Mouse (Mus musculus) MEL-GATA-1-ER (cell line): ENCODE data around the gene Slc2a10.

Source experiments
- DNase-seq: peaks from one replicate; pipeline ENCODE4 v3.0.0-alpha.2; 2012; ENCODE audit warnings: low read depth; ENCODE audit errors: extremely low read depth

The Slc2a10 gene

DNA sequence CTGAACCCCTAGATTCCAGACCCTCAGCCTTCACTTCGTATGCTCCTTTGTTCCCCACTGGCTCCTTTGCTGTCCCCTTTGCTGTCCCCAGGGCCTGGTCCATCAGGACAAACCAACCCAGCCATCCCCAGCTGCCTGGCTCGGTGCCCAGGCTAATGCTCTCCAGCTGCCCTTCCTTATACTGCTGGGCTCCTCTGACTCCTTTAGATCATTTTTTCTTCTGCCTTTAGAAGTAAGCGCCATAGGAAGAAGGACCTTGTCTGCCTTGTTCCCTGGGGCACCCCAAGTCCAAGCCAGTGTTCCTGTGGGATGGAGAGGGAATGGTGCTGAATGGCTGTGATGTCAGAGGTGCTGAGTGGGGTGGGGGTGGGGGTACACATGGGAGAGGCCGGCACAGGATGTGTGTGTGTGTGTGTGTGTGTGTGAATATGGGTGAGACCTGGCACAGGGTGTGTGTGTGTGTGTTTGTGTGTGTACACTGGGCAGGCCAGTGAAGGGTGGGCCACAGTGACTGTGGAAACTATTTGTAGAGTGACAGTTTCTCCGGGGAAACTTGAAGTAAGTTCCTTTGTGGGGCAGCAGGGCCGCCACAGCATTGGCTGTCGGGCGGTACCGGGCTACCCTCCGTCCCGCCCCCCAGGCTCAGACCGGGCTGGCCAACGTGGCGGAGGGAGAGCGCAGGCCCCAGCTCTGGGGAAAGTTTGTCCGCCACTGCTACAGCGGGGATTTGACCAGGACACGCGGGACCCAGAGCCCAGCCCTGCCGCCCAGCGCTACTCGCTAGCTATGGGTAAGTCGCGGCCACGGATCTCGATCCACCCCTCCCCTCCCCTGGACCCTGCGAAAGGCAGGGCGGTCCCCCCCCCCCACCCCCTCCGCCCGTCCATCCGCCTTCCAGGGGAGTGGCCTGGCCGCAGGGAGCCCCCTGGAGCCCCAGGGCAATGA, at the start of gene Slc2a10:
Gene Slc2a10, plus strand, starts transcription at position 529 of the 945 bp plus-strand sequence.
- no peak for DNase-seq

DNA sequence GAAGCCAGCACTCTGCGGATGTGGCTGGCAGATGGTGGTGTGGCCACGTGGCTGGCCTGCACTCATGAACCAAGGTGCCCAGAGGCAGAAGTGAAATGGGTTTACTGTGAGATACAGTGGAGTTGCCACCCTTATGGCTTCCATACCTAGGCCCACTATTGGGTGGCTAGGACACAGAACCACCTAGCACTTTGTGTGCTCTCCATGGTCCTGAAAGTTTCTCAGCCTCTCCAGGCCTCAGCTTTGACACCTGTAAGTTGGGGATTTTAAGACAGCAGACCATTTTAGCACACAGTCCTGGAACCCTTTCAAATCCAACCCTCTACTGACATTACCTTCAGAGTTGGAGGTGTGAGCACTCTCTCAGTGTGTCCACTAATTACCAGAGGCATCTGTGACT, 46.9 kb upstream of the Slc2a10 start:
- DNase-seq, result no peak

DNA sequence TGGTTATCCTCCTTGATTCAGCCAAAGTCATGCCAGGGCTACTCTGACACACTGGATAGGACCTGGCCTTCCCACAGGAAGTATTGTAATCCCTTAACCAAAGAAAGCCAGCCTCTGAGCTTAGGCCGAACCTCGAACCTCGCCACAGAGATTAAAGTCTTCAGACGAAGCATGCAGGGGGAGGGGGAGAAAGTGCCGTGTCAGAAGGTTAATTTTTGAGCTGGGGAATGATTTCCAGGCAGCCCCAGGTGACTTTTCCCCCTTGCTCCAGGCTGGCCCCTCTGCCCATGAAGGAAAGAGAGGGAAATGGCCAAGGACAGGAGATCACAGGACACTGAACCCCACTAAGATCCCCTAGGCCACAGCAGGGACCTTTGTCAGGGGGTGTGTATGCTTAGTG, 45.4 kb upstream of the Slc2a10 start:
- DNase-seq, result no peak

DNA sequence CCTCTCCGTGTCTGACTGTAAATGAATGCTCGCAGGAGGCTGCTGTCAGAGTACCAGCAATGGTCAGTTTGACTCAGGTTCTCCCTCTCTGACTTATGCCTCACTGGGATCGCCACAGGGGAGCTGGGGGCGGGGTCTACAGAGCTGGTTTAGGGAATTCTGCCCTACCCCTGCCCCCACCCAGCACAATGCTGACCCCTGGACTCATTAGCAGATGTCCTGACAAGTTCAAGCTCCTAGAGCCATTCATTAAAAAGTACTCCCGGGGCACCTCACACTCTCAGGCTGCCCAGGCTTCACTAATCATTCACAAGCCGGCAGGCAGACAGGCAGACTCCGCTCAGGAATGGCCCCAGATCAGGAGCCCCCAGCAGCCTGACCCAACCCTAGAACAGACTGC, 43.9 kb upstream of the Slc2a10 start:
- no peak for DNase-seq

DNA sequence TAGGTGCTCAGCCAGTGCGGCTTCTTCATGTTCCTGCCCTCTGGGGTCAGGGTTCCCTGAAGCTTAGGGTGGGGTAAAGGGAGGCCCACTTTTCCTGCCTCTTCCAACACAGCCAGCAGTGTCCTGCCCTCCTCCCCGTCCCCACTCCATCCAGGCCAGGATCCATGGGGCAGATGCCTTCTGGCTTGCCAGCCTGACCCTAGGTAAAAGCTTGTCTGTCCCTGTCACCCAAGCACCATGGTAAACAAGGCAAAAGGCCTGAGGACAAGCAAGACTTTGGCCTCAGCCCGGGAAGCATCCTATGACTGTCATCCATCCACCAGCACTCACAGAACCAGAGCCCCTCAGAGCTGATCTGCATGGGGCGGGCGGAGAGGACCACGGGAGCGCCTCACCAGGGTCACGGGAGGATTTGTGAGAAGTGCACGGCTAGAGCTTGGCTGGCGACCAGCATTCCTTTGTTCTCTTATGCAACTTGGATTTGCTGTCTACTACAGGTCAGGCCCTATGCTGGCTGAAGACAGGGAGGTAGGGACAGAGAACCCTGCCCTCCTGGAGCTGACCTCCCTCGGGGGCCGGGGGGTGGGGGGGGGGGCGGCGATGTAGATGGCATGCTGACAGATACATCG, 35.6 kb upstream of the Slc2a10 start:
- DNase-seq, result no peak

DNA sequence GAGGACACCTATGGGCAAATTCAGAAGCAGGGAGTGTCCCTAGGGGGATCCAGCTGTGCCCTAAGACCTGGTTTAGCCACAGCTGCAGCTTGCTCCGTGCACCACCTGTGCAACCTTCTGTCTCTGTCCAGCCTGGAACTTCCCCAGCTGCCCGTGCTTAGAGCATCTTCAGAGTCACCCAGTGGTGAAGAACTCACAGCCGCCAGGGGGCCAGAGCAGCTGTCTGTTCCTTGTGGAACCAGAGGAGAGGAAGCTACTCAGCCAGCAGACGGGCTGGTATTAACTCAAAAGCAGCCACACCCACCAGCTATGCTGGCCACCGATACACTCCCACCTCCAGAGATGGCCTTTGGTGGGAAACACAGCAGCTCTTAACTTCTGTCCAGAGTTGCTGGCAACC, 33.4 kb upstream of the Slc2a10 start:
- no peak for DNase-seq

DNA sequence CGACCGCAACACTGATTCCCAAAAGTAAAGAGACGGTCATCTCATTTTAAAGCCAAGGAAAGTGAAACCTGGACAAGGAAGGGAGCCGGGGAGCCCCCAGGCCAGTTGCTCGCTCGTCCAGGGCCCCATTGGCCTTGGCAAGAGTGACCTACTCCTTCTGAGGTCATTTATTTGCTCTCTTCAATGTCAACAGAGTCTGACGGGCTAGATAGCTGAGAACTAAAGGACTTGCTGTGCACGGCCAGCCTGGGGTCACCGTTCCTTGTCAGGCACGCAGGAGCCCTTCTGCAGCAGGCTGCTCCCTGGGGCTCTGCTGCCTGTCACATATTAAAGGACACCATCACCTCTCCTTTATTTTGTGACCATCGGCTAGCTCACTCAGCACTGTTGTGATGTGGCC, 31.6 kb upstream of the Slc2a10 start:
- no peak for DNase-seq

DNA sequence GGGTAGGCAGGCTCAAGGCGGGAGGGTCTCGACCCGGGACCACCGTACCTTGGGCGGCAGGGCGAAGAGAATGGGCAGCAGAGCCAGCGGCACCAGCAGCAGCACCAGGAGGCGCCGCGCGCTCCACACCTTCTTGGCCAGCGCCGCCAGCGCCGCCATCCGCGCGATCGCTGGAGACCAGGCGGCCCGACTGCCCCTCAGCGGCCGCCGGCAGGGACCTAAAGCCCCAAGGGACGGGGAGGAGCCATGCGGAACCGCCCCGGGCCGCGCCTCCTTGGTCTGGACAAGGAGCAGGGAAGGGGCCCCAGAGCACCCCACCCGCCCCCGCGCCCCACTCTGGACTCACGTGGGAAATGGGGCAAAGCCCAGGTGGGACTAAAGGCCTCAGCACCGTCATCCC, 30.6 kb upstream of the Slc2a10 start, which contains the start of gene Slc13a3:
Gene Slc13a3, minus strand, starts transcription at position 228 of the 400 bp plus-strand sequence.
- no peak for DNase-seq

DNA sequence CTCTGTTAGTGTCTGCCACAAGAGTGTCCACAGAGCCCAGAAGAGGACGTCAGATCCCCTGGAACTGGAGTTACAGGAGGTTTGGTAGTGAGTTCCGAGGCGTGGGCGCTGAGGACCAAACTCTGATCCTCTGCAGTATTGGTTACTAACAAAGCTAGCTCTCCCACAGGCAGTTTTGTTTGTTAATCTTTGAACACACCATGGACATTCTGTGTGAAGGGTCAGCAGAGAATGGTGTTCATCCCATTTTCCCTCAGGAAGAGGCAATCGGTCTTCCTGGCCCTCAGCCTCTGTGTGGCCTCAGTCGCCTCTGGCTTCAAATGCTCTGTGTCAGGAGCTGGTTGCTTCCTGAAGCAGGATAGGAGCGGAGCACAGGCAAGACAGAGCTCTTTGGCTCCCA, 28.2 kb upstream of the Slc2a10 start:
- DNase-seq, result no peak

DNA sequence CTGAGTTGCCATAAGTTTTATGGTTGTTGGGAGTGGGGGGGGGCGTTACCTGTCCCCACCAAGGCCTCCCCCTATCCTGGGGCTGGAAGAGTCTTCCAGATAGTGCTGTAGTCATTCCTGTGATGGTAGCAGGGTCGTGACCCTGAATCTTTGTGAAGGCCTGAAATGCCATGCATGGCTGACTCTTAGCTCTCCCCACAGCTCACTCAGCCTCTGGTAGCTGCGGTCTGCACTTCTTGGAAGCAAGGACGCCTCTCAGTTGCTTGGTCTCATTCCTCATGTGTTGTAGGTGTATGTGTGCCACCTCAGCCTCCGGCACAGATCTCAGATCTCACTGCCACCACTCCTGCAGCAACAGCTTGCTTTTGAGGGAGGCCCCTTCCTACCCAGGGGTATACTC, 27.7 kb upstream of the Slc2a10 start:
- no peak for DNase-seq

DNA sequence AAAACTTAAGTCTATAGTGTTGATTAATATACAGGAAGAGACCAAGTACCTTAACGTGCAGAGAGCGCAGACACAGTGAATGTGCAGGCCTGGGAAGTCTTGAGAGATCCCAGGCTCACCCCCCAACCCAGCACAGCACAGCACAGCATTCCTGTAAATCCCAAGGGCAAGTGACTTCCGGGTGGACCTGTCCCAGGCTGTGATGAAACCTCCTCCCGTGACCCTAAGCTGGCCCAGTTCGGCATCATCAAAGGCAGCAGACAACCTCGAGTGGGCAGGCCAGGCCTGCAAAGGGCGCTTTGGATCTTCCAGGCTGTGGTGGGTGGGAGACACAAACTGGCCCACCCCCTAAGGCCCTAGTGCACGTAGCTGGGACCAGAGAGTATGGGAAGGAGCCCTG, 21.6 kb upstream of the Slc2a10 start:
- DNase-seq, result no peak

DNA sequence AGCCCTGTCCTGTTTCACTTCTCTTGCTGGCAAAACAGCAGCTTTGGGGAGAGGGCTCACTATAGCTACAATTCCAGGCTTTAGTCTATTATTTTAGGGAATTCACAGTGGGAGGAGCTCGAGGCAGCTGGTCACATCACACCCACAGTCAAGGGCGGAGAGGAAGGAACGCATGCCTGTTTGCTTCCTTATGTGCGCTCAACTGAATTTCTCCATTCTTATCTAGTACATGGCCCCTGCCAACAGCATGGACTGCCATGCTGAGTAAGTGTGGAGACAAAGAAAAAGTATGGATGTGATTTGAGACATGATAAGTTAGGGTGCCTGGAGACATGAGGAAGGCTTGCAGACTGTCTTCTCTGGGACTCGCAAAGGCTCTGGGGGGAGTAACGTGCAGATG, 19.4 kb upstream of the Slc2a10 start:
- no peak for DNase-seq

DNA sequence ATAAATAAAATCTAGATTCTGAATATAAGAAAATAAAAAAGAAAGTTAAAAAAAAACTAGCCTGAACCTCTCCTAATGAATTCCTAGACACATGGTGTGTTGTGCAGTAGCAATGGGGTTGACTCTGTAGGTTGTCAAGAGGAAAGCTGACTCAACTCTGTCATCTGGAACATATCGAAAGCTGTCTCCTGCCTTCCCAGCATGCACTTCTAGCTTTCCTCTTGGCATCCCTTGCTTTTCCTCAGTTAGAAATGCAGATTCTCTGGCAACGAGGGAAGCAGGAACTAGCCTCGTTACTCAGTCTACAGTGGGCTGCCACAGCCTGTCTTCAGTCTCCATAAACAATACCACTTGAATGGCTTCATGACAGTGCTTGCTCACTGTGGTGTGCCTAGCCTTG, 17.8 kb upstream of the Slc2a10 start:
- DNase-seq, result no peak

DNA sequence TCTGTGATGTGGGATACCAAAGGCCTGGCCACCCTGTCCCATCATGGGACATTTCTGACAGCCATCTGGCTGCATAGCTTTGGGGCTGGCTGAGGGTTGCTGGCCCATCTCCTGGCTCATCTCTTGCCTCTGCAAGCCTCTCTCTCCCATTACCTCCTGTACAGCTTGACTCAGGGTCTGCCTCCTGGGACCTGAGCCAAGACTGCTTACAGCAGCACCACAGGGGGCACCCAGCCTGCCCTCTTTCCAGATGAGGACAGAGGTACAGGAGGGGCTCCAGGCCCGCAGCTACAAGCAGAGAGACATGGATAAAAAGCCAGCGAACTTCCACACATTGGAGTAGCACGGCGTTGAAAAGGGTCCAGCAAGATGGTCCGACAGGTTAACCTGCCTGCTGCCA, 17.2 kb upstream of the Slc2a10 start:
- DNase-seq, result no peak

DNA sequence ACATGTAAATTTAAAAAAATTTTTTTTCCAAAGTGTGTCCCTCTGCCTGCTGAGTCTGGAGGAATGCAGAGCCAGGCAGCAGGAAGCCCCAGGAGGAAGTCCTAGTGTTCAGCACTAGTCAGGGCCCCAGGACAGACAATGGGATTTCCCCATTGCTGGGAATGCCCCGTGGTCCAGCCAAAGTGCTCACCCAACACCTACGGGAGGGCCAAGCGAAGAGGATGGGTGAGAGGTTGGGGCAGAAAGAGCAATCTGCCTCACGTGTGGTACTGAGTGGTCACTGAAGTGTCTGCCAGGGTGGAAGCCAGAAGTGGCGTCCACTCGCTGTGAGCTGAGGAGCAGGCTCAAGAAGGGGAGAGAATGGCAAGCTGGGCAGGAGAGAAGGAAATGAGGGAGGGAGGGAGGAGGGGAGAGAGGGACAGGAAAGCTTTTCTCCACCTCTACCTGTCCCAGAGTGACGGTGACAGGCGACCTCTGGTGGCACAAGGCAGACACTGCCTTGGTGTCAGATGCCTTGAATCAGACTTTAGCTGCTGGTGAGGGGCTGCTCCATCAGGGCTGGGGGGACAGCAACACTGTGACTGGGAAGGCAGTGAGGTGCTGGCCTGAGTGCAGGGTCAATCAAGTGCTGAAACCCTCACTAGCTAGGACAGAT, 16.6 kb upstream of the Slc2a10 start:
- DNase-seq, result peak; percentile 6

DNA sequence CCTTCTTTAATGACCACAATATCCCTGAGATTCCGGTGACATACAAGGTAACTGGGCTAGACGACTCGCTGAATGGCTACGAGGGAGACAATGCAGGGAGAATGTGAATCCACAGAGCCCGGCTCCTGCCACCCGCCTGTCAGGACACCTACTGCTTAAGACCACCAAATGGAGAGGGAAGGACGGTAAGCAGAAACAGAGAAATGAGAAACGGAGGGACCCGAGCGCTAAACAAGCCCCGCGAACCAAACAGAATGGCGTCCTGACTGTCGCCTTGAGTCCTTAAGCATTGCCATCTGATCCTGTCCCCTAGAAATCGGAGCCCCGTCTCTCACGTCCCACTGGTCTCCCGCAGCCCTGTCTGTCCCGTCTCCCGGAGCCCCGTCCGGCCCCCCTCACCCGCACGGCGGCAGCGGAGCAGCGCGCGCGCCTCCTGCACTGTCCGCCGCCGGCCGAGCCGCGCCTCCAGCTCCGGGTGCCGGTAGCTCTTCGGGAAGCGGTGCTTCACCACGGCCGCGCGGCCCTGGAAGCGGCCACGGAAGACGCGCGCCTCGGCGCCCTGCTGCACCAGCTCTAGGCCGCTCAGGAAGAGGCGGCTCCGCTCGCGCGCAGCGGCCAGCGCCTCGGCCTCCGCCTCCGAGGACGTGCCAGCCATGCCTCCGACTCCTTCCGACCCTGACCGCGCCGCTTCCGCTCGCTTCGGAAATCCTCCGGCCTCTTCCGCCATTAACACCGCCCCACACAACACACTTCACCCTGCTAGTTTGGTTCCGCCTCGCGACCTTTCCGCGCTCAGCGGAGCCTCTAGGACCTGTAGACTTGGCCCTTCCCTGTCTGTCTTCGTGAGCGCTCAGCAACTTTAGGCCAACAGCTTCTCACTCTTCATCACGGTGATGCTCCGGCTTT, 10.7 kb upstream of the Slc2a10 start, which contains the start of gene Trp53rka:
Gene Trp53rka, minus strand, starts transcription at position 677 of the 906 bp plus-strand sequence.
- DNase-seq, result peak; percentile 69

DNA sequence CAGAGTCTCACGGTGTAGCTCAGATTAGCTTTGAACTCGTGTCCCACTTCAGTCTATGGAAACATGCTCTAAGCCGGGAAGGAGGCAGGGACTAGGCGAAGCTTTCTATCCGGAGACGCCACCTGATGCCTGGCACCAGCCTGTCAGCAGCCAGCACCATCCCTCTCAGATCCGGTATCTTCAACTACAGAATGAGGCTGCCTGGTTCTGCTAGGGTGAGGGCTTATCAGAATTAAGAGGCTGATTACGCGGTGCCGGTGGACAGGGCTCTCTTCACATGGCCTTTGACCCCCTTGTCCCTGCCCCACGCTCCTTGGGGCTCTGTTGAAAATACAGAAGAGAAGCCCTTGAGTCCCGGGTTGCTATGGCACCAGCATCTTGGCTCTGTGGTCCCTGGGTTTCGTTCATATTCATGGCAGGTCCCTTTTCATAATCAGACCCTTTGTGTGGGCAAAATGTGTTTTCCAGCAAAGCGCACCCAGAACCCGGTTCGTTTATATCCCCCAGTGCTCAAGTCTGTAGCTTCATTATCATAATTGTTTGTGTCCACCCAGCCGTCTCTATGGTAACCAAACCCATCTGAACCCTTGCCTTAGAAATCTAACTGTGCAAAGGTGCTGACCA, 9.9 kb upstream of the Slc2a10 start:
- DNase-seq, result no peak

DNA sequence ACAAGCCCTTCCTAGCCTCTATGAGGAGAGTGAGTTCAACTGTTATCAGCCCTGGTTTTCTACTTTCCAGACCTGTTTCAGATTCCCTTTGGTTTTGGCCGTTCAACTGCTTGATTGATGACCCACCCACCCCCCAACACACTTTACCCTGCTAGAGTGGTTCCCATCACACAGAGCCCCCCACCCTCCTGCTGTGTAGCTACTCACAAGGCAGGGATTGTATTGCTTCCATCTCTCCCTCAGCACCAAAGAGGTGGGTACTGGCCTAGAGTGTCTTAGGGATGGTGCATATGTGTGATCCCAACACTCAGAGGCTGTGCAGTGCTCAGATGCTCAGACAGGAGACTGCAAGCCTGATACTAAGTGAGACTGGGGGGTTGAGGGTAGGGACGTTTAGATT, 9.1 kb upstream of the Slc2a10 start:
- no peak for DNase-seq

DNA sequence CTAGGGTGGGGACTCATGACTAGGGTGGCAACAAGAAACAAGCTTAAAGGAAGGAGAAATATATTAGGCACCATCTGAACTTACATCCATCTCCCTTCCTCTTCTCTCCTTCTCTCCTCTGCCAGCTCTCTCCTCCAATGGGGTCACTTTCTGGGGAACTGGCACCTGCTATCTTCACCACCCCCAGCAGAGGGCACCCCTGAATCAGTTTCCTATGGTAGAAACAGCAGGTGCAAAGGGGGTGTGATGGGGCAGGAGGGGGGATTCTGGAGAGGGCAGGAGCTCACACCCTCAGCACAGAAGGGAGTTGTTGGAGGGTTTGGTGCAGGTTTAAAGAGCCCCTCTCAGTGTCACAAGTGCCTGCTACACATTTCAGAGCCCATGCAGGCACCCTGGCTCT, 7.3 kb upstream of the Slc2a10 start:
- DNase-seq, result peak; percentile 17

DNA sequence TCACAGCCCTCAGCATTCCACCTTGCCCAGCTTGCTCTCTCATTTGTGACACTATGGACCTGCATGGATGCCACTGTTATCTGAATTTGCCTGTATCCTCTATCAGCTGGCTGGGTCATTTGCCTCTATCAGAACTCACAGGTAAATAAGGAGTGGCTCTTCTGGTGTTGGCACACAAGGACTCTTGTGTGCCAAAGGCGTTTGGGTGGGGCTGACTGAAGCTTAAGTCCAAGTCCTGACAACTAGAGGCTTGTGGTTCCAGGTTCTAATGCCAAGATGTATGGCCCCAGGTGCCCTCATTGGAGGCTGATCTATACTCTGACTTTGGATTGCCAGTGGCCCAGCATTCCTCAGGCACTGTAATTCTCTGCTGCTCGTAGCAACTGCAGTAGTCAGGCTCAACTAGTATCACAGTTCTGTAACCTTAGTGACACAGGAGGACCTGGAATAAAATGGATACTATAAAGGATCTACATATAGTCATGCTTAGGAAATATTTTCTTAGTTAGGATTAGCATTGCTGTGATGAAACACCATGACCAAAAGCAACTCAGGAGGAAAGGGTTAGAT, 5.8 kb upstream of the Slc2a10 start:
- no peak for DNase-seq
